Mouse (Mus musculus): ENCODE data around the gene Nfkbie. TPM values are rescaled to one million over a fixed set of nuclear protein-coding genes. Genes with fewer than 3 reads are reported as not detected.

Nfkbie gene
- polyA plus RNA-seq, 1 experiment from 2014 or later, result 4.8 TPM

DNA sequence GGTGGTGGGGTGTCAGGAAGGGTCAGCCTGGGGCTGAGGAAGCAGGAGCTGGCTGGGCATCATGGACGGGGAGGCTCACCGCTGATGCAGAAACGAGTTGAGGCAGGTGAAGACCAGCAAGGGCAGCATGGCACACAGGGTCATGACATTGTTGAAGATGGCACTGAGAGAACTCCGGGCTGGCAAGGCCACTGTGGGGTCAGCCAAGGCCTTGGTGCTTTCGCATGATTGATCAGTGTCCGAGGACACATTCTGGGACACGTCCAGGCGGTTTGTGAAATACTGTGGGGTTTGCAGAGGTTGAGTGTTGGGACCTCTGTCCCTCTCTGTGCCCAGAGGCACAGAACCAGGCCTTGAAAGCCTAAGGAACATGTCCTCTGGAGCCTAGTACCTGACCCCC lies 34.3 kb downstream of the Nfkbie start:
- 95% methylated on average over 8 of the region's 8 CpGs for WGBS
- no peaks in the 10 kb centered on the region for H3K9me3 ChIP-seq
- no peak overlapping the region for H3K4me2 ChIP-seq (replicated peaks)
- no peak overlapping the region for H3K27ac ChIP-seq
- ATAC-seq, result no peak
- H3K27me3 ChIP-seq (replicated peaks), result no peaks in the 10 kb centered on the region
- H3K4me1 ChIP-seq (replicated peaks), result peaks cover 50% of the 10 kb centered on the region
- H3K36me3 ChIP-seq, result peaks cover 5% of the 10 kb centered on the region; the same call in 1 of the 2 replicates
- H3K4me3 ChIP-seq (replicated peaks), result no peak overlapping the region
- H3K9ac ChIP-seq, result no peak overlapping the region

DNA sequence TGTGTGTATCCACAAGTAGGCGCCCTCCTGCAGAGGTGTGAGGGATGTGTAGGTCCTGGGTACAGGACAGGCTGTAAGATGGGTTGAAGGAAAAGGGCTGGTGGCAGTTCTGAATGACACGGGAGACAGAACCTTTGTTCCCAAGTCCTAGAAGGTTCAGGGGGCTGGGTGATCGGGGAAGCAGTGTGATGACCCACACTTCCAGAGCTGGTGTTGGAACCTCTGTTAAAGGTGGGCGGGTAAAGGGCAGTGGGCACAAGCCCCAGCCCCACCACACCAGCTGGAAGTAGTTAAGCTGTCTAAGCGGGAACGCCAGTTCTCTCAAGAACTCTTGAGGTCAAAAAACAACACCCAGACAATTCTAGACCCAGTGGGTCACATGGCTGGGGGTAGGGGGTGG lies 34.9 kb downstream of the Nfkbie start:
- Histone ChIP-seq H3K36me3 (peaks cover 5% of the 10 kb centered on the region; the same call in 1 of the 2 replicates), H3K27me3 (replicated peaks) (no peaks in the 10 kb centered on the region), H3K9ac (no peak overlapping the region), H3K4me2 (replicated peaks) (no peak overlapping the region), H3K4me1 (replicated peaks) (peaks cover 52% of the 10 kb centered on the region), H3K9me3 (no peaks in the 10 kb centered on the region), H3K27ac (no peak overlapping the region), H3K4me3 (replicated peaks) (no peak overlapping the region)
- no peak for ATAC-seq
- WGBS, result 77% methylated on average over 6 of the region's 6 CpGs

DNA sequence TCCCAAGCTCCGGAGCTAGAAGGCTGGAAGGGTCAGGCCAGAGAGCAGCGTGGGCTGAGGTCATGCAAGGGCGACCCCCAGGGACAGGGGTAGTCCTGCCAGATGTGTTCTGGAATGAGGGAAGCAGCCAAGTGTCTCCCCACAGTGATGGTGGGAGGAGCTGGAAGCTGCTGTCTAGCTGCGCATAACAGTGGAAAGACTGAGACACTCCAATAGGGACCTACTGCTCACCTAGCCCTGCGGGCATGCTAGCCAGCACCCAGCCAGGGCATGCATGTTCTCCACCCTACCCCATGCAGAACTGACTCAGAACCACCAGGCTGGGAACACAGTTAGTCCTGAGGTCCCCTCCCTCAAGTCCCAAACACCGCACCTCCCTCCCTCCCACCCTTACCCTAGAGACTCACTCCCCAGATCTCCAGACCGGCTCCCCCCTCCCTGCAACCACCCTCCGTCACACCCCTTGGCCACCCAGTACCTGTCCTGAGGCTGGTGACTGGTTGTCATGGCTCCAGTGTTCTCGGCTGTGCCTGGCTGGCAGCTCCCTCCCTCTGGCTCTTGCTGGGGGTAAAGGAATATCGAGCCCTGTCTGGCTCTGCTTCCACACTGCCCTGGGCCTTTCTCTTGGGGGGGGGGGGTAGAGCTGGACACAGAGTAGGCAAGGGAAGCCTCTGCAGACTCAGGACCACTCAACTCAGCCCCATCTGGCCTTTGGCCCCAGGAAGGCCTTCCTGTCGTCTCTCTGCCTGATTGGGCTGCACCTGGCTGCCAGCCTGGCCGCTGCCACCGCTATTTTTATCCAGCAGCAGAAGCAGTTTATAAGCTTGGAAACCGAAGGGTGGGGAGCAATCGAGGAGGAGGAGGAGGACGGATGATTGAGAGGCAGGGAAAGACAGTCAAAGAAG lies 36.5 kb downstream of the Nfkbie start:
- WGBS, result 43% methylated on average over 16 of the region's 16 CpGs
- Histone ChIP-seq H3K4me2 (replicated peaks) (peak overlapping the region; percentile 99), H3K9me3 (no peaks in the 10 kb centered on the region), H3K27ac (no peak overlapping the region), H3K9ac (peak overlapping the region; percentile 17), H3K4me3 (replicated peaks) (0 out of 2 replicates have a peak overlapping the region, but pooled peaks have one; percentile 6), H3K27me3 (replicated peaks) (no peaks in the 10 kb centered on the region), H3K4me1 (replicated peaks) (peaks cover 61% of the 10 kb centered on the region), H3K36me3 (peaks cover 4% of the 10 kb centered on the region; the same call in 1 of the 2 replicates)
- ATAC-seq, result no peak

DNA sequence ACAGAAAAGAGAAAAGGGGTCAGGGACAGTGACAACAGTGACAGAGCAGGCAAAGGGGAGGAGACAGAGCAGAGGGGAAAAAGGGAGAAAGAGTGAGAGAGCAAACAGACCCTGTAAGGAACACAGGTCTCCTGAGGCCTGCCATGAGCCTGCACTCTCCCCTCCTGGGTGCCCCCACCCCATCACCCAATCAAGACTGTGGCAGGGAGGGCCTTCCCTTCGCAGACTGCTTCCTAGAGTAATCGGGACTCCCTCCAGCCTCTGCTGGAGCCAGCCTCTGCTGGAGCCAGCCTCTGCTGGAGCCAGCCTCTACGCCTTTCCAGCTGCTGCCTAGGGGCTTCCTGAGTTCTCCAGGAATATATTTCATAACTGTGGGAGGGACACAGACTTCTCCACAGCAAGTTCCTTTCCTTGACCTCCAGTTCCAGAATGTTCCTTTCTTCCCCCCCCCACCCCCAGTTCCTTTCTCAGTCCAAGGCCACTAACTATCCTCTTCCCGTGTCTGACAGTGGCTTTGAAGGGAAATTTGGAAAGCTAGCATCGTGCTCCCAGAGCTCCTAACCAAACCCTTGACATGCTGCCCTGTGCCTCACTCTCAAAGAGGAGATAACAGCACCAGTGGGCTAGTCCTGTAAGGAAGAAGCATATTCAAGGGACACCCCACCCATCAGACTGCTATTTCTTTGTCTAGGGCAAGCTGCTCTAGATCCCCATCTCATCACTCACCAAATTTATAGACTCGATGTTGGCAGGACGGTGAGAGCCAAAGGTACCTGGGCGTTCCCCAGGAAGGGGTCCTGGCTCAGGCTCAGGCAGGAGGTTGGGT lies 37.3 kb downstream of the Nfkbie start:
- 45% methylated on average over 8 of the region's 8 CpGs for WGBS
- peak overlapping the region; percentile 22; the same call in 1 of the 2 replicates for H3K27ac ChIP-seq
- ATAC-seq, result no peak
- no peaks in the 10 kb centered on the region for H3K36me3 ChIP-seq
- peak overlapping the region; percentile 17; the same call in 1 of the 2 replicates for H3K9ac ChIP-seq
- H3K4me1 ChIP-seq (replicated peaks), result peaks cover 65% of the 10 kb centered on the region
- H3K4me2 ChIP-seq (replicated peaks), result peak overlapping the region; percentile 99
- H3K9me3 ChIP-seq, result no peaks in the 10 kb centered on the region
- no peaks in the 10 kb centered on the region for H3K27me3 ChIP-seq (replicated peaks)
- 0 out of 2 replicates have a peak overlapping the region, but pooled peaks have one; percentile 6 for H3K4me3 ChIP-seq (replicated peaks)

DNA sequence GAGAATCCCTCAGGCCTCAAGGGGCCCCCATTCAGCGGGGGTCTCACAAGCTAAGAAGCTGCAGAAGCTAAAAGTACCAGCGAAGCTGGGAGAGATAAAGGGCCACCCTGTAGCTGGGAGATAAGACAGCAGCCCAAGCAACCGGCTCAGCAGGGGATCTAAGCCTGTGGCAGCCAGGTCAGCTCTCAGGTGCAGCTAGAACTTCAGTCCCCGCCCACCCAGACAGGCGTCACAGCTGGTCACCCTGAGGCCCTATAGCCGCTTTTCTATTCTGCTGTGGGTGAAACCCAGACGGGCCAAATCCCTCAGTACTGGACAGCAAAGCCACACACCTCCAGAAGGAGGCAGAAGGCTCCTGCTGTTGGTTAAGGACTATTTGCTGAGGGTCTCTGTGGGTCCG lies 38.0 kb downstream of the Nfkbie start:
- H3K4me1 ChIP-seq (replicated peaks), result peaks cover 72% of the 10 kb centered on the region
- no peak overlapping the region; the same call in 1 of the 2 replicates for H3K9ac ChIP-seq

DNA sequence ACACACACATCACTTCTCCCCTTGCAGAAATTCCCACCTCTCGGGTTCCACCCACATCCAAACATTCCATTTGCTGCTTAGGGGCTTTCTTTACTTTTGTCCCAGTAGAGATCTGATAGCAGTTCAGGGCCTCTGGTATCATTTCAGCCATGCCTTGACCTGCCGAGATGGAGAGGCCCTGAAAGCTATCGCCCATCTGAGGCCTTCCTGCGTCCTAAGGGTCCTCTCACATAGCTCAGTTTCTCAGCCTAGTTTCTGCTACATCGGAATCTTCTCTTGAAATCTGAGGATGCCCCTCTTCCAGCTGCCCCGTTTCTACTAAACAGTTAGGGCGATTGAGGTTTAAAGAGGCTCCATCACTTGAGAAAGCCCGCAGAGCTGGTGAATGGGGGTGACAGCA lies 38.7 kb downstream of the Nfkbie start:
- no peaks in the 10 kb centered on the region for H3K9me3 ChIP-seq
- no peaks in the 10 kb centered on the region for H3K36me3 ChIP-seq
- no peaks in the 10 kb centered on the region for H3K27me3 ChIP-seq (replicated peaks)
- peak overlapping the region; percentile 56 for H3K4me3 ChIP-seq (replicated peaks)
- H3K4me2 ChIP-seq (replicated peaks), result peak overlapping the region; percentile 99
- H3K9ac ChIP-seq, result no peak overlapping the region; the same call in 1 of the 2 replicates
- peaks cover 77% of the 10 kb centered on the region for H3K4me1 ChIP-seq (replicated peaks)
- no peak overlapping the region for H3K27ac ChIP-seq
- no peak for ATAC-seq
- WGBS, result 52% methylated on average over 8 of the region's 8 CpGs

More for the DNA sequence above, 38.0 kb downstream of the Nfkbie start:
- 40% methylated on average over 8 of the region's 8 CpGs for WGBS
- H3K36me3 ChIP-seq, result no peaks in the 10 kb centered on the region
- peak overlapping the region; percentile 99 for H3K4me2 ChIP-seq (replicated peaks)
- H3K27ac ChIP-seq, result peak overlapping the region; percentile 27; the same call in 1 of the 2 replicates
- no peaks in the 10 kb centered on the region for H3K9me3 ChIP-seq
- H3K27me3 ChIP-seq (replicated peaks), result no peaks in the 10 kb centered on the region
- 0 out of 2 replicates have a peak, but pooled peaks have one; percentile 36 for ATAC-seq
- H3K4me3 ChIP-seq (replicated peaks), result no peak overlapping the region

DNA sequence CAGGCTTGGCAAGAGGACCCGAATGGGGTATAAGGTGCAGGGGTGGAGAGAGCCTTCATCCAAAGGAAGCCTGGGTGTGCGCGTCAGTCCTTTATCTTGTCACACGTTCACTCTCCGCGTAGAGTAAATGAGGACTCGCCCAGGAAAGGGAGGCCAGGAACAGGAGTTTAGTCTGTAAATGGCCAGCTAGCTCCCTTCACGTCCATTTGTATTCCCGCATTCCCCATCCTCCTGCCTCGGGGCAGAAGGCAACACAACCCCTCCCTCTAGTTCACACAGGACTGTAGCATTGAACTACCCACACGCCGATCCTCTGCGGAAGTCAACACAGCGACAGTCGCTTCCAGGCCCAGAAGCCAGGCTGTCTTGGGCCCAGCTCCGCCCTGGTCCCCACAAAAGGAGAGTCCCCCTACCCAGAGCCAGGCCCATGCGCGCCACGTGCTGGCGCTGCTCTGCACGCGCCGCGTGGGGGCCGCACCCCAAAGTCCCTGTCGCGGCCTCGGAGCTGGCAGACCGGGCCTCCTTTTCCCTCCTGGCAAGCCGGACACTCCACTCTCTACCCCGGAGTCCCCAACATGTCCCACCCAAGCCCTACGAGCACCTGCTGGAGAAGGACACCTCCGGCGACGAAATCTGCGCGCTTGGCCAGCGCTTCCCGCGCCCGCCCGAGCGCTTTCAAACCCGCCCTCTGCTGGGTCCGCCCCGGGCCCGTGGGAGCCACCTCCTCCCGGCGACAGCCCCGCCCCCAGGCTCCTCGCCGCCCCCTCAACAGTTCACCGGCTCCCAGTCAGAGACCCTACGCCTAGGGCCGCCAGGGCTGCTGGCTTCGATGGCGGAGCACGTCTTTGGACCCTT lies 39.6 kb downstream of the Nfkbie start:
- peak overlapping the region; percentile 56 for H3K4me3 ChIP-seq (replicated peaks)
- peak overlapping the region; percentile 34; the same call in 1 of the 2 replicates for H3K27ac ChIP-seq
- no peaks in the 10 kb centered on the region; the same call in 1 of the 2 replicates for H3K27me3 ChIP-seq (replicated peaks)
- peak overlapping the region; percentile 99 for H3K4me2 ChIP-seq (replicated peaks)
- ATAC-seq, result peak; percentile 75
- no peaks in the 10 kb centered on the region for H3K9me3 ChIP-seq
- under 1% methylated on average over 58 of the region's 58 CpGs for WGBS
- peak overlapping the region; percentile 64 for H3K9ac ChIP-seq
- no peaks in the 10 kb centered on the region for H3K36me3 ChIP-seq
- H3K4me1 ChIP-seq (replicated peaks), result peaks cover 86% of the 10 kb centered on the region

DNA sequence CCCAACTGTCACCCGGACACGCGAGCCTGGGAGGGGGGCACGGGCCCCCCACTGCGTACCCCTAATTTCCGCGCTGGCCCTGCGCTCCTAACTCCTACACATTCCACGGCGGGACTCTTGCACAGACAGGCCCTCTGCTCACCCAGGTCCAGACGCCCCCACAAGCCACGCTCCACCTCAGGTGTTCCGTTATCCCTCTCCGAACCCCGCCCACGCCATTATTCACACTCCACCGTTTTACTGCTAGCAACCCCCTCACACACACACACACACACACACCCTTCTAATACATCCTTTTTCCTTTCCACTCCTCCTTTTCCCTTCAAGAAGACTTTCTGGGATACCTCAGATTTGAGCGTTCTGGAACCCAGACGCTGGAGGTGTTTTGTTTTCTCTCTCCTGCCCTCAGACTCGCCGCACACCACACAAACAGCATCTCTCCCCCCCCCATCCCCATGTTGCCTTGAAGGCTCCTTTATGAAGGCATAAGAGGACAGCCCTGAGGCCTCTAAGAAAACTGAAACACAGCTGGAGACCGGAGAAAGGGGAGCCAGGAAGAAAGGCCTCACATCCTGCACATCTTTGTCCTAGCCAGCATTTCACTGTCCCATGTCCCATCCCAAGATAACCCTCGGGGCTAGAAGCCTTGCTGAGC lies 40.4 kb downstream of the Nfkbie start:
- 0 out of 2 replicates have a peak, but pooled peaks have one; percentile 6 for ATAC-seq
- Histone ChIP-seq H3K9ac (peak overlapping the region; percentile 64), H3K36me3 (no peaks in the 10 kb centered on the region), H3K27ac (0 out of 2 replicates have a peak overlapping the region, but pooled peaks have one; percentile 17), H3K27me3 (replicated peaks) (no peaks in the 10 kb centered on the region; the same call in 1 of the 2 replicates), H3K4me1 (replicated peaks) (peaks cover 87% of the 10 kb centered on the region), H3K4me2 (replicated peaks) (peak overlapping the region; percentile 99), H3K9me3 (no peaks in the 10 kb centered on the region), H3K4me3 (replicated peaks) (peak overlapping the region; percentile 56)
- WGBS, result 14% methylated on average over 23 of the region's 23 CpGs

DNA sequence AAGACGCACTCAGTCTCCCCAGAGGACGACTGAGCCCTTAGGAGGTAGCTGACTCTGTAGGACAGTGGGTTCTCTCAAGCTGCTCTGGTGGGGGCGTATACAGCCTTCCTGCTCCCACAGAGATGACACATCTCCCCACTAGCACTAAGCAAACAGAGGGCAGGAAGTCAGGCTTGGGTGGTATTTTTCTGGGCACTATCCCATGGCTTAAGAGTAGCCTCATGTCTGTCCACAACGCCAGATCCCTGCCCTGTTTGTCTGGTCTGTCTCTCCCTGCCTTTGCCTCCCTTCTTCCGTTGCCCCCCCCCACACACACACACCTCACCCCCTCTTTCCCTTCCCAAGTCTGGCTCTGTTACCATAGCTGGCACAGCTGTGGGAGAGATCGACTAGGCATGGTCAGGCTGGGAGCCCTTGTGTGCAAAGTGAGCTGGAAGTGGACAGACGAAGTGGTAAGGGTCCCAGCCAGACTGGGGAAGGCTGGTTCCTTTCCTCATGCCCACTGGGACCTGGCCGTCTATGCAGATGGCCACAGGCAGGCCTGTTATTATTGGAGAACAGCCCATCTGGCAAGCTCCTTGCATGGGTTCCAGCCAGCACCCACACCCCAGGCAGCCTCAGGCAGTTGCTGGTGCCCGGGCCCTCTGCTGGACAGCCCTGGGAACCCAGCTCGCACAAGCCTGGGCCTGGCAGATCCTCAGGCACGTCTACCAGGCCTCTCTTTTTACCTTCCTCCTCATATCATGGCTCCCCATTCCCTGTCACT lies 41.3 kb downstream of the Nfkbie start:
- no peak overlapping the region for H3K4me3 ChIP-seq (replicated peaks)
- peaks cover 87% of the 10 kb centered on the region for H3K4me1 ChIP-seq (replicated peaks)
- no peak overlapping the region for H3K9ac ChIP-seq
- H3K27ac ChIP-seq, result peak overlapping the region; percentile 22; the same call in 1 of the 2 replicates
- 41% methylated on average over 11 of the region's 11 CpGs for WGBS
- H3K4me2 ChIP-seq (replicated peaks), result no peak overlapping the region
- H3K27me3 ChIP-seq (replicated peaks), result no peaks in the 10 kb centered on the region; the same call in 1 of the 2 replicates
- 0 out of 2 replicates have a peak, but pooled peaks have one; percentile 26 for ATAC-seq
- no peaks in the 10 kb centered on the region for H3K36me3 ChIP-seq
- H3K9me3 ChIP-seq, result no peaks in the 10 kb centered on the region

DNA sequence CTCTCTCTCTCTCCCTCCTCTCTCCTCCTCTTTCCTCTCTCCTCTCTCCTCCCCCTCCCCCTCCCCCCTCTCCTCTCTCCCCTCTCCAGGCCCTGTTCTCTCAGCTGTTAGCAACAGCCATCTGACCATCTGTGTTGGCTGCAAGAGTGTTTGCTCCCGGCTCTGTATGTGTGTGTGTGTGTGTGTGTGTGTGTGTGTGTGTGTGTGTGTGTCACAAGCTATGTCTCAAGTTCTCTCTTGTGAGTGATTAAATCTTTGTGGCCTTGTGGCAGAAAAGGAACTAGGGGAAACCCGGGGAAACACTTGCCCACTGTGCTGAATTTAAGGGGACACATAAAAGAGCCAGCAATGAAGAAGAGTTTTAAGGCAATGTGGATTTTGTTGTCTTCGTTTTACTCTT lies 42.3 kb downstream of the Nfkbie start:
- 0 out of 2 replicates have a peak overlapping the region, but pooled peaks have one; percentile 32 for H3K27ac ChIP-seq
- no peaks in the 10 kb centered on the region for H3K9me3 ChIP-seq
- no peak overlapping the region for H3K4me2 ChIP-seq (replicated peaks)
- H3K4me1 ChIP-seq (replicated peaks), result peaks cover 83% of the 10 kb centered on the region
- no peak overlapping the region for H3K9ac ChIP-seq
- H3K27me3 ChIP-seq (replicated peaks), result no peaks in the 10 kb centered on the region; the same call in 1 of the 2 replicates
- 24% methylated on average over 3 of the region's 3 CpGs for WGBS
- no peak for ATAC-seq
- no peaks in the 10 kb centered on the region for H3K36me3 ChIP-seq
- H3K4me3 ChIP-seq (replicated peaks), result no peak overlapping the region

All from intestine, embryonic 15.5 days (tissue).